Mouse (Mus musculus) lung, embryonic 16.5 days (tissue): Measurements from ENCODE around the gene Cep126. TPM values are rescaled to one million over a fixed set of nuclear protein-coding genes. Genes with fewer than 3 reads are reported as not detected.

Experiments
- ATAC-seq: fragments of 200-750 bp; cut with Nextera tagmentation; 2 replicates; pipeline ENCODE4 v1.8.0; 2017; ENCODE audit warnings: low read depth, mild to moderate bottlenecking, moderate library complexity
- H3K27ac ChIP-seq: fragments of 300-500 bp; sonication (generic); 2 replicates; pipeline ENCODE4 v1.5.1; 2014; ENCODE audit warnings: mild to moderate bottlenecking, control low read depth, low read length
- H3K27me3 ChIP-seq: fragments of 300-500 bp; sonication (generic); 2 replicates; pipeline ENCODE4 v1.6.1; 2014; ENCODE audit warnings: low read depth, low read length, mixed read lengths; ENCODE audit not compliant: control insufficient read depth, insufficient read depth
- H3K36me3 ChIP-seq: fragments of 300-500 bp; sonication (generic); 2 replicates; pipeline ENCODE4 v1.6.1; 2014; ENCODE audit warnings: low read length; ENCODE audit not compliant: control insufficient read depth, insufficient read depth
- H3K4me1 ChIP-seq: fragments of 300-500 bp; sonication (generic); replicated peaks from 2 replicates; pipeline ENCODE4 v1.6.1; 2014; ENCODE audit warnings: low read length, mixed read lengths; ENCODE audit not compliant: control insufficient read depth, insufficient read depth
- H3K4me2 ChIP-seq: fragments of 300-500 bp; sonication (generic); 2 replicates; pipeline ENCODE4 v1.6.1; 2014; ENCODE audit warnings: low read depth, low read length, control low read depth
- H3K4me3 ChIP-seq: fragments of 300-500 bp; sonication (generic); 2 replicates; pipeline ENCODE4 v1.5.1; 2014; ENCODE audit warnings: mild to moderate bottlenecking, low read length, control low read depth
- H3K9ac ChIP-seq: fragments of 300-500 bp; sonication (generic); 2 replicates; pipeline ENCODE4 v1.6.1; 2014; ENCODE audit warnings: low read length, control low read depth
- H3K9me3 ChIP-seq: fragments of 300-500 bp; sonication (generic); 2 replicates; pipeline ENCODE4 v1.6.1; 2016; ENCODE audit warnings: low read length; ENCODE audit not compliant: control insufficient read depth
- WGBS: fragments of 180-500 bp; shearing (Covaris S2); extraction: QIAGEN DNeasy Blood & Tissue Kit; methylation state at CpG from one replicate; pipeline ENCODE4 v1.1.7; 2014; 5-methylcytosine and 5-hydroxymethylcytosine counted together
- polyA plus RNA-seq: library from polyadenylated mRNA; unstranded; fragments of >200 nt; fragmentation: Nextera tagmentation; extraction: Ambion mirVana; gene quantifications from 2 replicates; pipeline ENCODE4 v1.2.1, GENCODE M21; 2015

Cep126 gene
- polyA plus RNA-seq, 1 experiment from 2014 or later: 3.5 TPM

DNA sequence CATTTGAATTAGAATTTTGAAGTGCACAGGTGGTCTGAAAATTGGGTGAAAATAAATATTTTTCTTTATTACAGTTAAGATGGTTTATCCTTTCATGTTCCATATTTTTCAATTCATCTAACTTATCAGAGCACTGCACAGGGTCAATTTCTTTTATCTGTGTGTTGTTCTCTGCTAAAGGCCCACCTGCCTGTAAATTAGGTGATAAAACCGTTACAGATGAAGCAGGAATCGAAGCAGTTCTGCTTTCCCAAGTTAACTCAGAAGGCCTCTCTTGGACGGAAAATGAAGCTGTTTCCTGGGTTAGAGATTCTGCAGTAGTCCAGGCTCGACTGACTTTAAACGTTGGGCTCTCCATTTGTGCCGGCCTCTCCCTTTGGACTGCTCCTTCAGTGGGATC lies 33.1 kb downstream of the Cep126 start:
- H3K4me1 ChIP-seq: no peaks in the 10 kb centered on the region
- no peak for ATAC-seq
- no peak overlapping the region for H3K4me2 ChIP-seq
- H3K4me3 ChIP-seq: no peak overlapping the region
- H3K27ac ChIP-seq: no peak overlapping the region
- H3K36me3 ChIP-seq: no peaks in the 10 kb centered on the region
- H3K9ac ChIP-seq: no peak overlapping the region
- 61% methylated on average over 6 of the region's 6 CpGs for WGBS
- H3K9me3 ChIP-seq: no peaks in the 10 kb centered on the region
- no peaks in the 10 kb centered on the region for H3K27me3 ChIP-seq

DNA sequence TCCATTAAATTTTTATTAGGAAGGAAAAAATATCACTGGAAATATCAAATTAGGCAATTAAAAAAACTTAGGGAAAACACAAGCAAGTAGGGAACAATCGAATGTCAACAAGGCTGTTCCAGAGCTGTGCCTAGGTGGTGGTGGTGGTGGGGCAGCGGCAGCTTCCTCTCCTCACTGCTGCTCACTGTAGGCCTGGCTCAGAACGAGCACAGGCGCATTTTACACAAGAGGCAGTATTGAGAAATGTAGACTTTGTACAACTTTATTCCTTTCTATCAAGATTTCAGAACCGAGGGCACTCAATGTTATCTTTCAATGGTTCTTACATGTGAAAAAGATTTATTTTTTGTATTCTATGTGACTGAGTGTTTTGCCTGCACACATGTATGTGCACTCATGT lies 55.2 kb downstream of the Cep126 start:
- Histone ChIP-seq H3K9me3 (no peaks in the 10 kb centered on the region), H3K27ac (no peak overlapping the region), H3K27me3 (no peaks in the 10 kb centered on the region), H3K36me3 (no peaks in the 10 kb centered on the region), H3K4me2 (no peak overlapping the region), H3K9ac (no peak overlapping the region), H3K4me3 (no peak overlapping the region), H3K4me1 (no peaks in the 10 kb centered on the region)
- no peak for ATAC-seq
- 74% methylated on average over 5 of the region's 5 CpGs for WGBS

DNA sequence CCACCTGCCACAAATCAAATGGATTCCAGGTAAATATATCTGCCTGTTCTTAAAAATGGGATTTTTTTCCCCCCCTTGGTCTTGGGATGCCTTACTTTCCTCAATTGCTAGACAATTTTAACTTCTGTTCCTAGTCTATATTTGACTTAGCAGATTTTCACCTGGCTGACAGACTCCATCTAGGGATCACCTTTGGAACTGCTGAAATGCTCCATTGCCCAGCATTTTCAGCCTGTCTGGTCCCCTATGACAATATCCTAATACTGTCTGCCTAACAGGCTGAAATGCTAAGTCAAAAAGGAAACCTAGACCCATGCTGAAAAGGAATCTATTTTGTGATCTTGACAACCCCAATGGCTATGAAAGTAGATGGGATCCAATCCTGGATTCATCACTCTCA lies 59.7 kb downstream of the Cep126 start:
- H3K4me3 ChIP-seq: no peak overlapping the region
- no peak overlapping the region for H3K4me2 ChIP-seq
- no peaks in the 10 kb centered on the region for H3K27me3 ChIP-seq
- ATAC-seq: no peak
- H3K9ac ChIP-seq: no peak overlapping the region
- H3K9me3 ChIP-seq: no peaks in the 10 kb centered on the region
- H3K4me1 ChIP-seq: no peaks in the 10 kb centered on the region
- no peak overlapping the region for H3K27ac ChIP-seq
- H3K36me3 ChIP-seq: no peaks in the 10 kb centered on the region

GRCm38 (mm10) chr9:8073203-8073755 lies 60.8 kb downstream of the Cep126 start:
- Histone ChIP-seq H3K4me3 (no peak overlapping the region), H3K4me2 (no peak overlapping the region), H3K4me1 (no peaks in the 10 kb centered on the region), H3K27ac (no peak overlapping the region), H3K9ac (no peak overlapping the region), H3K36me3 (no peaks in the 10 kb centered on the region), H3K9me3 (no peaks in the 10 kb centered on the region), H3K27me3 (no peaks in the 10 kb centered on the region)
- WGBS: 88% methylated on average over 3 of the region's 3 CpGs
- ATAC-seq: no peak

- H3K9ac ChIP-seq: no peak overlapping the region
- H3K4me2 ChIP-seq: no peak overlapping the region
- 63% methylated on average over 3 of the region's 3 CpGs for WGBS
- no peak for ATAC-seq
- H3K9me3 ChIP-seq: no peaks in the 10 kb centered on the region
- H3K36me3 ChIP-seq: no peaks in the 10 kb centered on the region
- H3K27me3 ChIP-seq: no peaks in the 10 kb centered on the region
- no peak overlapping the region for H3K4me3 ChIP-seq
- no peak overlapping the region for H3K27ac ChIP-seq
- no peaks in the 10 kb centered on the region for H3K4me1 ChIP-seq
These were observed 74.5 kb downstream of the Cep126 start for GRCm38 (mm10) chr9:8059636-8060035.

GRCm38 (mm10) chr9:8054831-8055230 lies 79.3 kb downstream of the Cep126 start:
- no peak overlapping the region for H3K9ac ChIP-seq
- no peaks in the 10 kb centered on the region for H3K27me3 ChIP-seq
- no peaks in the 10 kb centered on the region for H3K4me1 ChIP-seq
- no peak overlapping the region for H3K4me2 ChIP-seq
- no peak overlapping the region for H3K4me3 ChIP-seq
- WGBS: 0% methylated on average over 1 of the region's 1 CpGs
- no peaks in the 10 kb centered on the region for H3K9me3 ChIP-seq
- no peak overlapping the region for H3K27ac ChIP-seq
- no peak for ATAC-seq
- no peaks in the 10 kb centered on the region for H3K36me3 ChIP-seq

DNA sequence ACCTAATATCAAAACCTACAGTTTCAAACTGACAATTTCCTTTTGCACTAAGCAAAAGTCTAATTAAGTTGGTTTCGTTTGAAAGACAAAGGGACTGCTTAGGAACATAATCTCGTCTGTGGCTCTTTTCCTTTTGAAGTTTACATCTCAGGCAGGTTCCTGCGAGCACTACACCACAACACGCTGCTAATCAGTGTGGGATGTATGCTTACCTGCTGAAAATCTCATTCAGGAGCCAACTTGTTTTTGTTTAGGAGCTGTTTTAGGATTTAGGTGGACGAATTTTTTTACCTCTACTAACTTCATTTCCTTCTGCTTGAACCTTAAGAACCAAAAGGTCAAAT lies 91.1 kb downstream of the Cep126 start:
- Histone ChIP-seq H3K36me3 (no peaks in the 10 kb centered on the region), H3K9ac (peak overlapping the region; percentile 73), H3K4me3 (peak overlapping the region; percentile 80), H3K27ac (peak overlapping the region; percentile 47), H3K27me3 (no peaks in the 10 kb centered on the region), H3K4me1 (peaks cover 8% of the 10 kb centered on the region; the same call in 1 of the 2 replicates), H3K4me2 (peak overlapping the region; percentile 71), H3K9me3 (no peaks in the 10 kb centered on the region)
- WGBS: 11% methylated on average over 5 of the region's 5 CpGs
- peak; percentile 44 for ATAC-seq

GRCm38 (mm10) chr9:8042338-8043043 lies 91.6 kb downstream of the Cep126 start, which contains the start of gene Cfap300:
Cfap300 (minus strand) TSS chr9:8042823.
- Histone ChIP-seq H3K4me3 (peak within 1 kb of the TSS; percentile 80), H3K4me2 (peak within 1 kb of the TSS; percentile 71), H3K36me3 (no peaks in the 10 kb centered on the region), H3K4me1 (peaks cover 8% of the 10 kb centered on the region; the same call in 1 of the 2 replicates), H3K9me3 (no peaks in the 10 kb centered on the region), H3K9ac (peak within 1 kb of the TSS; percentile 73), H3K27me3 (no peaks in the 10 kb centered on the region), H3K27ac (peak within 1 kb of the TSS; percentile 53)
- peak; percentile 98 for ATAC-seq
- under 1% methylated on average over 38 of the region's 39 CpGs for WGBS

GRCm38 (mm10) chr9:8035546-8035945 lies 98.5 kb downstream of the Cep126 start:
- no peak overlapping the region for H3K27ac ChIP-seq
- ATAC-seq: peak; percentile 80
- no peaks in the 10 kb centered on the region for H3K27me3 ChIP-seq
- H3K4me1 ChIP-seq: peaks cover 11% of the 10 kb centered on the region
- WGBS: 10% methylated on average over 7 of the region's 7 CpGs
- no peaks in the 10 kb centered on the region for H3K36me3 ChIP-seq
- no peak overlapping the region for H3K4me3 ChIP-seq
- no peaks in the 10 kb centered on the region for H3K9me3 ChIP-seq
- no peak overlapping the region for H3K9ac ChIP-seq
- H3K4me2 ChIP-seq: peak overlapping the region; percentile 38
